Mouse (Mus musculus) MEL (cell line): ENCODE results near the gene Fam131c. TPM values are rescaled to one million over a fixed set of nuclear protein-coding genes. Genes with fewer than 3 reads are reported as not detected.

Source experiments
- DNase-seq: peaks from one replicate; pipeline ENCODE4 v3.0.0; 2011; ENCODE audit warnings: low read depth, low spot score
- H3K27ac ChIP-seq: 2 replicates; pipeline ENCODE4 v1.5.1; 2012; ENCODE audit warnings: low read depth, mild to moderate bottlenecking, control low read depth, low read length, moderate library complexity; ENCODE audit not compliant: control insufficient read depth
- H3K27me3 ChIP-seq, 2 experiments: fragments of 150-350 bp in 1 of 2; sonication (generic) in 1 of 2; 2 replicates each; pipeline ENCODE4 v1.6.1; 2012; ENCODE audit warnings: low read length in 2 of 2, mild to moderate bottlenecking in 2 of 2, improper control_type of control experiment in 1 of 2, moderate library complexity in 1 of 2; ENCODE audit not compliant: insufficient read depth in 2 of 2, control insufficient read depth in 1 of 2
- H3K36me3 ChIP-seq, 2 experiments: 2 replicates each; pipeline ENCODE4 v1.6.1; 2012 to 2014; ENCODE audit warnings: low read length in 2 of 2, improper control_type of control experiment in 1 of 2, inconsistent platforms in 1 of 2, mild to moderate bottlenecking in 1 of 2; ENCODE audit not compliant: insufficient read depth in 2 of 2, control insufficient read depth in 1 of 2
- H3K4me1 ChIP-seq, 2 experiments: fragments of 150-350 bp in 1 of 2; sonication (generic) in 1 of 2; 2 replicates each; pipeline ENCODE4 v1.6.1; 2012; ENCODE audit warnings: low read length in 2 of 2, improper control_type of control experiment in 1 of 2, mild to moderate bottlenecking in 1 of 2; ENCODE audit not compliant: insufficient read depth in 2 of 2, control insufficient read depth in 1 of 2
- H3K4me3 ChIP-seq, 2 experiments: fragments of 150-350 bp in 1 of 2; sonication (generic) in 1 of 2; 2 replicates each; pipeline ENCODE4 v1.5.1; 2012; ENCODE audit warnings: low read depth in 2 of 2, low read length in 2 of 2, mild to moderate bottlenecking in 2 of 2, moderate library complexity in 2 of 2, control low read depth in 1 of 2, improper control_type of control experiment in 1 of 2; ENCODE audit not compliant: control insufficient read depth in 1 of 2, insufficient read depth in 1 of 2
- H3K79me2 ChIP-seq: 2 replicates; pipeline ENCODE4 v1.6.1; 2012; ENCODE audit warnings: mild to moderate bottlenecking, low read length, moderate library complexity; ENCODE audit not compliant: control insufficient read depth, poor library complexity, insufficient read depth
- H3K9ac ChIP-seq: 2 replicates; pipeline ENCODE4 v1.6.1; 2012; ENCODE audit warnings: low read depth, mild to moderate bottlenecking, control low read depth, low read length, moderate library complexity; ENCODE audit not compliant: control insufficient read depth, poor library complexity, severe bottlenecking
- H3K9me3 ChIP-seq: fragments of 150-350 bp; sonication (generic); replicated peaks from 2 replicates; pipeline ENCODE4 v1.6.1; 2012; ENCODE audit warnings: mild to moderate bottlenecking, low read length, improper control_type of control experiment, moderate library complexity; ENCODE audit not compliant: insufficient read depth
- BHLHE40 ChIP-seq: IDR thresholded peaks from 2 replicates; pipeline ENCODE4 v1.6.1; 2012; ENCODE audit warnings: low read depth, mild to moderate bottlenecking, inconsistent platforms, low read length, improper control_type of control experiment, borderline replicate concordance
- CTCF ChIP-seq, 3 experiments: IDR thresholded peaks in 2 of 3; conservative IDR thresholded peaks in 1 of 3; 2 replicates each; pipeline ENCODE4 v1.5.1; 2011 to 2012; ENCODE audit warnings: low read length in 3 of 3, low read depth in 2 of 3, mild to moderate bottlenecking in 2 of 3, improper control_type of control experiment in 1 of 3, inconsistent platforms in 1 of 3, mixed read lengths in 1 of 3, moderate library complexity in 1 of 3; ENCODE audit not compliant: control insufficient read depth in 1 of 3, insufficient read depth in 1 of 3, poor library complexity in 1 of 3, severe bottlenecking in 1 of 3
- GATA1 ChIP-seq: IDR thresholded peaks from 2 replicates; pipeline ENCODE4 v1.6.1; 2011; ENCODE audit warnings: low read depth, low read length, improper control_type of control experiment
- JUND ChIP-seq: IDR thresholded peaks from 2 replicates; pipeline ENCODE4 v1.6.1; 2011; ENCODE audit warnings: low read depth, mild to moderate bottlenecking, improper control_type of control experiment, low read length
- KAT2A ChIP-seq: conservative IDR thresholded peaks from 2 replicates; pipeline ENCODE4 v1.6.1; 2012; ENCODE audit warnings: low read depth, low read length, improper control_type of control experiment, inconsistent platforms
- MAX ChIP-seq: IDR thresholded peaks from 2 replicates; pipeline ENCODE4 v1.6.1; 2011; ENCODE audit warnings: low read length, improper control_type of control experiment
- MAZ ChIP-seq: IDR thresholded peaks from 2 replicates; pipeline ENCODE4 v1.6.1; 2012; ENCODE audit warnings: low read depth, mild to moderate bottlenecking, inconsistent platforms, low read length, improper control_type of control experiment
- MYC ChIP-seq: IDR thresholded peaks from 2 replicates; pipeline ENCODE4 v1.6.1; 2011; ENCODE audit warnings: low read depth, mild to moderate bottlenecking, low read length, improper control_type of control experiment, moderate library complexity
- NELFE ChIP-seq: IDR thresholded peaks from 2 replicates; pipeline ENCODE4 v1.6.1; 2011; ENCODE audit warnings: low read depth, low read length, improper control_type of control experiment
- POLR2A ChIP-seq, 2 experiments: IDR thresholded peaks; 2 replicates each; pipeline ENCODE4 v1.6.1; 2011 to 2012; ENCODE audit warnings: low read length in 2 of 2, mild to moderate bottlenecking in 2 of 2, control low read depth in 1 of 2, improper control_type of control experiment in 1 of 2, low read depth in 1 of 2, moderate library complexity in 1 of 2; ENCODE audit not compliant: control insufficient read depth in 1 of 2, insufficient read depth in 1 of 2, poor library complexity in 1 of 2
- POLR2AphosphoS2 ChIP-seq: IDR thresholded peaks from 2 replicates; pipeline ENCODE4 v1.6.1; 2011; ENCODE audit warnings: low read length, improper control_type of control experiment
- RAD21 ChIP-seq: IDR thresholded peaks from 2 replicates; pipeline ENCODE4 v1.6.1; 2011; ENCODE audit warnings: mild to moderate bottlenecking, low read depth, low read length, improper control_type of control experiment
- SMC3 ChIP-seq: IDR thresholded peaks from 2 replicates; pipeline ENCODE4 v1.6.1; 2011; ENCODE audit warnings: low read depth, low read length, improper control_type of control experiment
- TAL1 ChIP-seq: IDR thresholded peaks from 2 replicates; pipeline ENCODE4 v1.6.1; 2012; ENCODE audit warnings: mild to moderate bottlenecking, inconsistent platforms, low read length, moderate library complexity, mixed read lengths
- TBP ChIP-seq: IDR thresholded peaks from 2 replicates; pipeline ENCODE4 v1.8.0; 2011; ENCODE audit warnings: low read depth, low read length, improper control_type of control experiment
- TCF12 ChIP-seq: IDR thresholded peaks from 2 replicates; pipeline ENCODE4 v1.6.1; 2014; ENCODE audit warnings: low read depth, mild to moderate bottlenecking, inconsistent platforms, low read length, improper control_type of control experiment, moderate library complexity
- UBTF ChIP-seq: IDR thresholded peaks from 2 replicates; pipeline ENCODE4 v1.6.1; 2012; ENCODE audit warnings: low read depth, mild to moderate bottlenecking, inconsistent platforms, low read length, improper control_type of control experiment, moderate library complexity, borderline replicate concordance; ENCODE audit not compliant: insufficient read depth
- ZC3H11A ChIP-seq: IDR thresholded peaks from 2 replicates; pipeline ENCODE4 v1.6.1; 2012; ENCODE audit warnings: low read depth, mild to moderate bottlenecking, inconsistent platforms, low read length, improper control_type of control experiment
- ZMIZ1 ChIP-seq: IDR thresholded peaks from 2 replicates; pipeline ENCODE4 v1.6.1; 2012; ENCODE audit warnings: low read depth, mild to moderate bottlenecking, inconsistent platforms, low read length, improper control_type of control experiment, moderate library complexity
- ZNF384 ChIP-seq: IDR thresholded peaks from 2 replicates; pipeline ENCODE4 v1.6.1; 2012; ENCODE audit warnings: low read depth, mild to moderate bottlenecking, inconsistent platforms, low read length, improper control_type of control experiment
- polyA plus RNA-seq, 2 experiments: library from polyadenylated mRNA; stranded (reverse) in 1 of 2; unstranded in 1 of 2; fragments of >175 nt in 1 of 2; fragments of >200 nt in 1 of 2; gene quantifications; 2 replicates each; pipeline versions ENCODE4 v1.2.1 to v1.2.4; 2012; ENCODE audit warnings: low replicate concordance in 2 of 2, low read depth in 1 of 2; ENCODE audit not compliant: insufficient read length in 2 of 2, insufficient read depth in 1 of 2, missing spikeins in 1 of 2
- total RNA-seq: library from RNA; depleted of rRNA; stranded (reverse); fragments of 300-350 nt; gene quantifications from 2 replicates; pipeline ENCODE4 v1.2.3, GENCODE M21; 2012

Gene Fam131c
- total and polyA plus RNA-seq, 3 experiments, result not detected

- Histone ChIP-seq H3K79me2 (no peaks in the 10 kb centered on the region), H3K27me3 (peaks cover 0 to 1% of the 10 kb centered on the region in 2 experiments; a peak in 3 of 4 replicates), H3K4me3 (no peak overlapping the region), H3K27ac (no peak overlapping the region), H3K36me3 (no peaks in the 10 kb centered on the region), H3K9ac (no peak overlapping the region), H3K4me1 (no peaks in the 10 kb centered on the region), H3K9me3 (no peaks in the 10 kb centered on the region)
- TF ChIP-seq MAX (no peak), CTCF (IDR thresholded peaks at IDR 0.05 in 2 of 3, conservative IDR thresholded peaks at IDR 0.05 in 1 of 3; ENCODE audit: control insufficient read depth in 1 of 3, insufficient read depth in 1 of 3, low read depth in 2 of 3, low read length in 3 of 3, poor library complexity in 1 of 3, severe bottlenecking in 1 of 3) (no peak), POLR2A (IDR thresholded peaks at IDR 0.05; ENCODE audit: control insufficient read depth in 1 of 2, insufficient read depth in 1 of 2, low read depth in 1 of 2, low read length in 2 of 2, poor library complexity in 1 of 2) (no peak), TBP (no peak)
- DNase-seq, result no peak
Measured at GRCm38 (mm10) chr4:141419398-141420191, 51.6 kb downstream of the Fam131c start.

GRCm38 (mm10) chr4:141420192-141420829, 52.3 kb downstream of the Fam131c start, which contains the start of gene Hspb7:
TSS of gene Hspb7 (plus strand) at chr4:141420779.
- H3K27ac ChIP-seq, result no peak within 1 kb of the TSS
- peaks cover 0 to 1% of the 10 kb centered on the region in 2 experiments; a peak in 2 of 4 replicates for H3K27me3 ChIP-seq
- no peak within 1 kb of the TSS for H3K9ac ChIP-seq
- no peaks in the 10 kb centered on the region for H3K79me2 ChIP-seq
- H3K4me3 ChIP-seq, result no peak within 1 kb of the TSS
- no peaks in the 10 kb centered on the region for H3K4me1 ChIP-seq
- H3K36me3 ChIP-seq, result no peaks in the 10 kb centered on the region
- DNase-seq, result no peak
- H3K9me3 ChIP-seq, result no peaks in the 10 kb centered on the region
- TF ChIP-seq KAT2A (no peak), MAZ (no peak), ZNF384 (no peak), MYC (no peak), BHLHE40 (no peak), ZMIZ1 (no peak), TBP (no peak), UBTF (no peak), SMC3 (no peak), POLR2AphosphoS2 (no peak), ZC3H11A (no peak), JUND (no peak), TAL1 (no peak), GATA1 (no peak), NELFE (no peak), RAD21 (no peak), TCF12 (no peak)
